Mouse (Mus musculus) stomach, postnatal 0 days (tissue): ENCODE data around the gene Serinc2.

Experiments
- CTCF ChIP-seq: IDR thresholded peaks from 2 replicates; pipeline ENCODE4 v1.5.1; 2016; ENCODE audit warnings: antibody characterized with exemption, low read depth, mild to moderate bottlenecking, moderate library complexity
- EP300 ChIP-seq: optimal IDR thresholded peaks from 2 replicates; pipeline ENCODE3; 2016; ENCODE audit warnings: antibody characterized with exemption

GRCm38 (mm10) chr4:130297123-130297529, 18.1 kb upstream of the Serinc2 start:
- peak; percentile 86 for TF ChIP-seq CTCF
- TF ChIP-seq EP300, result no peak
